Mouse (Mus musculus) forebrain, embryonic 14.5 days (tissue): ENCODE data around the gene Ltbp1. TPM values are rescaled to one million over a fixed set of nuclear protein-coding genes. Genes with fewer than 3 reads are reported as not detected.

Source experiments
- ATAC-seq: fragments of 200-750 bp; cut with Nextera tagmentation; 2 replicates; pipeline ENCODE4 v1.8.0; 2017; ENCODE audit warnings: mild to moderate bottlenecking, moderate library complexity
- DNase-seq: peaks from one replicate; pipeline ENCODE4 v3.0.0-alpha.2; 2015; ENCODE audit warnings: low spot score
- H3K27ac ChIP-seq: fragments of 300-500 bp; sonication (generic); 2 replicates; pipeline ENCODE4 v1.5.1; 2014; ENCODE audit warnings: low read depth, mild to moderate bottlenecking, control low read depth, low read length, moderate library complexity
- H3K27me3 ChIP-seq: fragments of 300-500 bp; sonication (generic); replicated peaks from 2 replicates; pipeline ENCODE4 v1.6.1; 2014; ENCODE audit warnings: low read length, control low read depth, mixed read lengths; ENCODE audit not compliant: control insufficient read depth, insufficient read depth
- H3K36me3 ChIP-seq: fragments of 300-500 bp; sonication (generic); 2 replicates; pipeline ENCODE4 v1.6.1; 2014; ENCODE audit warnings: low read length, control low read depth; ENCODE audit not compliant: control insufficient read depth, insufficient read depth
- H3K4me1 ChIP-seq: fragments of 300-500 bp; sonication (generic); 2 replicates; pipeline ENCODE4 v1.6.1; 2014; ENCODE audit warnings: antibody characterized with exemption, low read length, control low read depth; ENCODE audit not compliant: control insufficient read depth, insufficient read depth
- H3K4me2 ChIP-seq: fragments of 300-500 bp; sonication (generic); 2 replicates; pipeline ENCODE4 v1.6.1; 2014; ENCODE audit warnings: mild to moderate bottlenecking, control low read depth, low read length
- H3K4me3 ChIP-seq: fragments of 300-500 bp; sonication (generic); 2 replicates; pipeline ENCODE4 v1.5.1; 2014; ENCODE audit warnings: low read depth, low read length, control low read depth
- H3K9ac ChIP-seq: fragments of 300-500 bp; sonication (generic); 2 replicates; pipeline ENCODE4 v1.6.1; 2014; ENCODE audit warnings: mild to moderate bottlenecking, low read length, control low read depth, moderate library complexity
- H3K9me3 ChIP-seq: fragments of 300-500 bp; sonication (generic); replicated peaks from 2 replicates; pipeline ENCODE4 v1.6.1; 2016; ENCODE audit warnings: low read length, control low read depth, mixed read lengths; ENCODE audit not compliant: control insufficient read depth
- WGBS: fragments of 180-500 bp; shearing (Covaris S2); extraction: QIAGEN DNeasy Blood & Tissue Kit; methylation state at CpG from one replicate; pipeline ENCODE4 v1.1.7; 2014; 5-methylcytosine and 5-hydroxymethylcytosine counted together
- polyA plus RNA-seq: library from polyadenylated mRNA; unstranded; fragments of >200 nt; fragmentation: Nextera tagmentation; extraction: Ambion mirVana; gene quantifications from 2 replicates; pipeline ENCODE4 v1.2.1, GENCODE M21; 2014

Ltbp1 gene
- polyA plus RNA-seq, 1 experiment from 2014 or later: 4.5 TPM

DNA sequence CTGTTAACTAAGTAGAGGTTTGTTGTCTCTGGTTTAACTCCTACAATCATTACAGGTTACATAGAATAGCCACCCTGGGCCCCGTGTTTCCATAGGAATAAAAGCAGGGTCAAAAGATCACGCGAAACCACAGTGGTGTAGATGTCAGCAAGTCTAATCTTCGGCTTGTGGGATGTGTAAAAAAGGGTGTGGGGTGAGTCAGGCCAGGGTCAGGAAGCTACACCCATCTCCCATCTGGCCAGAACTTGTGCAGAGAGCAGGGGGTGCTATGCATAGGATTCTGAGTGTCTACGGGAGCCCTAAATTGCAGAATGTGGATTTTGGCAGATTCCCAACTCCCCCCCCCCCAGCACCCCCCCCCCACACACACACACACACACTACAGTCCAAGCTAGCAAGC is 432.8 kb downstream of the Ltbp1 start:
- 82% methylated on average over 5 of the region's 5 CpGs for WGBS
- H3K9ac ChIP-seq: no peak overlapping the region
- H3K9me3 ChIP-seq: no peaks in the 10 kb centered on the region
- no peaks in the 10 kb centered on the region for H3K36me3 ChIP-seq
- H3K4me2 ChIP-seq: no peak overlapping the region
- no peak for DNase-seq
- H3K27me3 ChIP-seq: no peaks in the 10 kb centered on the region
- no peak for ATAC-seq
- H3K4me1 ChIP-seq: no peaks in the 10 kb centered on the region
- no peak overlapping the region for H3K27ac ChIP-seq
- no peak overlapping the region for H3K4me3 ChIP-seq

DNA sequence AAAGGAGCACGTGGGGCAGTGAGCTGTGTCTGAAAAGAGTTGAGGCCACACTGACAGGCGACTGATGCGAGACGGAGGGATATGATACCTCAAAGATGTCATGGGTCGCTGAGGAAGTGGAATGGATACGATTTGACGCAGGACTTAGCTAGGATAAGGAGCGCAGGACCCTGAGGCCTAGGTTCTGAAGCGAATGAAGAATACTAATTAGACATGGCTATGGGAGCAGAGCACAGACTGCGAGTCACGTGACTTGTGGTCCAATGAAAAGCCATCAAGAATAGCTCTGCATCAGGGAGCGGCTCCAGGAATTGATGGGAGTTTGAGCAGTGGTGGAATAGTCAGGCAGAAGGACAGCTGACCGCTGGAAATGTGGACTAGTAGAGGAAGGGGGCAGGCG is 433.7 kb downstream of the Ltbp1 start:
- H3K27ac ChIP-seq: no peak overlapping the region
- WGBS: 82% methylated on average over 14 of the region's 14 CpGs
- H3K4me1 ChIP-seq: no peaks in the 10 kb centered on the region
- no peaks in the 10 kb centered on the region for H3K27me3 ChIP-seq
- H3K4me2 ChIP-seq: no peak overlapping the region
- no peak overlapping the region for H3K9ac ChIP-seq
- no peak overlapping the region for H3K4me3 ChIP-seq
- H3K9me3 ChIP-seq: no peaks in the 10 kb centered on the region
- no peaks in the 10 kb centered on the region for H3K36me3 ChIP-seq
- ATAC-seq (no peak), DNase-seq (no peak)

DNA sequence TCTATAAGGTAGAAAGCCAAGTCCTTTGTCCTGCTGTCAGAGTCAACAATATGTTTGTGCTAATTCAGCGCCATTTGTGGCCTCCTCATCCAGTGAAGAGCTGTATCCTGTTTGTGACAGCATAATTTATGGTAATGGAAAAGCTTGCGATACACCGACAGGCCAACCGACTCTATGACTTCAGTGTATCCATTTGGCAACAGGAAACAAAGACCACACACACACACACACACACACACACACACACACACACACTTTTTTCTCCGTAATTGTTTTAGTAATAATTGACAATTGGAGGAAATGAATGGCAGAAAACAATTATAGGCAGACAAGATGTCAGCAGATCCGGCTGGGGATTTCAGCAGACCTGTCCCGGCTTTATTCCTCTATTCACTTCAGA is 435.3 kb downstream of the Ltbp1 start:
- Histone ChIP-seq H3K9ac (no peak overlapping the region), H3K4me3 (no peak overlapping the region), H3K27me3 (no peaks in the 10 kb centered on the region), H3K4me1 (no peaks in the 10 kb centered on the region), H3K27ac (no peak overlapping the region), H3K9me3 (no peaks in the 10 kb centered on the region), H3K4me2 (no peak overlapping the region), H3K36me3 (no peaks in the 10 kb centered on the region)
- ATAC-seq (peak; percentile 59; the same call in 1 of the 2 replicates), DNase-seq (peak; percentile 17)
- WGBS: 64% methylated on average over 7 of the region's 7 CpGs

DNA sequence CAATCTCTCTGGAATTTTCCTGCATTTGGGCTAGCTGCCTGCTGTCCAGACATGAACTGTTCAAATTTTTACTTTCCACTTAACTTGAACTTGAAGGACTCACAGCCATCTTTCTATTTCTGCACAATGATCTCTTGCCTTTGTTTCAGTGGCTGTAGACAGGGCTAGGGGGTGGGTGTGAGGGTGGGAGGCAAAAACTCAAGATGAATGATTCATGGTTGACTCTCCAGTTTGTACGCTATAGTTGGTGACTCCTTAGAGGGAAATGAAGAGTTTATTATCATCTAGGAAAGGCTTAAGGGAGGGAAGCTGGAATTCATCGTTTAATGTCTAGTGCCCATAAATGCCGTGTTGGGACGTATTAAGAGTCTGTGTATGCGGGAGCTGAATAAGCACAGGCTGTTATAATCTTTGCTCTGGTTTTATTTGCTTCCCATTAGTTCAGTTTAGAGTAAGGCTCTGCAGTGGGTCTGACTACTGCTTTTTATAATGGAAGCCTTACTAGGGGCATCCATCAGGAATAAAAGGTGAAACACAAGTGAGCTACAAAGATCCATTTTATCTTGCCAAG is 436.0 kb downstream of the Ltbp1 start:
- ATAC-seq (no peak), DNase-seq (no peak)
- no peak overlapping the region for H3K9ac ChIP-seq
- H3K9me3 ChIP-seq: no peaks in the 10 kb centered on the region
- no peaks in the 10 kb centered on the region for H3K27me3 ChIP-seq
- WGBS: 78% methylated on average over 5 of the region's 5 CpGs
- H3K27ac ChIP-seq: no peak overlapping the region
- no peaks in the 10 kb centered on the region for H3K36me3 ChIP-seq
- H3K4me3 ChIP-seq: no peak overlapping the region
- no peak overlapping the region for H3K4me2 ChIP-seq
- no peaks in the 10 kb centered on the region for H3K4me1 ChIP-seq
